Mouse (Mus musculus) midbrain, postnatal 0 days (tissue): ENCODE data around the gene Hexb. TPM values are rescaled to one million over a fixed set of nuclear protein-coding genes. Genes with fewer than 3 reads are reported as not detected.
A peak's percentile ranks its signal among the peaks of the same experiment; 100 is the strongest.

Experiments
- ATAC-seq: fragments of 200-750 bp; cut with Nextera tagmentation; 2 replicates; pipeline ENCODE4 v1.8.0; 2017; ENCODE audit warnings: moderate number of reproducible peaks, mild to moderate bottlenecking, moderate TSS enrichment, moderate library complexity; ENCODE audit not compliant: low FRiP score
- DNase-seq: peaks from one replicate; pipeline ENCODE4 v3.0.0-alpha.2; 2015; ENCODE audit warnings: low spot score
- H3K27ac ChIP-seq: fragments of 300-500 bp; sonication (generic); 2 replicates; pipeline ENCODE4 v1.5.1; 2014; ENCODE audit warnings: low read depth, mild to moderate bottlenecking, low read length, mixed read lengths
- H3K27me3 ChIP-seq: fragments of 300-500 bp; sonication (generic); 2 replicates; pipeline ENCODE4 v1.6.1; 2014; ENCODE audit warnings: low read length, control low read depth, mixed read lengths; ENCODE audit not compliant: insufficient read depth
- H3K36me3 ChIP-seq: fragments of 300-500 bp; sonication (generic); 2 replicates; pipeline ENCODE4 v1.6.1; 2014; ENCODE audit warnings: low read length, control low read depth, mixed read lengths; ENCODE audit not compliant: insufficient read depth
- H3K4me1 ChIP-seq: fragments of 300-500 bp; sonication (generic); 2 replicates; pipeline ENCODE4 v1.6.1; 2014; ENCODE audit warnings: mild to moderate bottlenecking, control low read depth, antibody characterized with exemption, low read length, mixed read lengths; ENCODE audit not compliant: insufficient read depth
- H3K4me2 ChIP-seq: fragments of 300-500 bp; sonication (generic); 2 replicates; pipeline ENCODE4 v1.6.1; 2014; ENCODE audit warnings: low read depth, mild to moderate bottlenecking, low read length, mixed read lengths; ENCODE audit not compliant: poor library complexity, severe bottlenecking
- H3K4me3 ChIP-seq: fragments of 300-500 bp; sonication (generic); 2 replicates; pipeline ENCODE4 v1.5.1; 2014; ENCODE audit warnings: low read depth, mild to moderate bottlenecking, low read length, moderate library complexity
- H3K9ac ChIP-seq: fragments of 300-500 bp; sonication (generic); replicated peaks from 2 replicates; pipeline ENCODE4 v1.6.1; 2014; ENCODE audit warnings: mild to moderate bottlenecking, low read length, moderate library complexity, mixed read lengths; ENCODE audit not compliant: poor library complexity, severe bottlenecking
- H3K9me3 ChIP-seq: fragments of 300-500 bp; sonication (generic); 2 replicates; pipeline ENCODE4 v1.6.1; 2016; ENCODE audit warnings: low read length, control low read depth
- CTCF ChIP-seq: IDR thresholded peaks from 2 replicates; pipeline ENCODE4 v1.5.1; 2016; ENCODE audit warnings: antibody characterized with exemption, mild to moderate bottlenecking
- WGBS: fragments of 180-500 bp; shearing (Covaris S2); extraction: QIAGEN DNeasy Blood & Tissue Kit; methylation state at CpG from one replicate; pipeline ENCODE4 v1.1.7; 2014; 5-methylcytosine and 5-hydroxymethylcytosine counted together
- polyA plus RNA-seq: library from polyadenylated mRNA; unstranded; fragments of >200 nt; fragmentation: Nextera tagmentation; extraction: Ambion mirVana; gene quantifications from 2 replicates; pipeline ENCODE4 v1.2.1, GENCODE M21; 2015
- total RNA-seq: library from RNA; depleted of rRNA; stranded (reverse); fragments of >200 nt; gene quantifications from 2 replicates; pipeline ENCODE4 v1.2.3, GENCODE M21; 2014

The Hexb gene
- total and polyA plus RNA-seq, 2 experiments from 2014 or later: 57.7 to 70.5 TPM

DNA sequence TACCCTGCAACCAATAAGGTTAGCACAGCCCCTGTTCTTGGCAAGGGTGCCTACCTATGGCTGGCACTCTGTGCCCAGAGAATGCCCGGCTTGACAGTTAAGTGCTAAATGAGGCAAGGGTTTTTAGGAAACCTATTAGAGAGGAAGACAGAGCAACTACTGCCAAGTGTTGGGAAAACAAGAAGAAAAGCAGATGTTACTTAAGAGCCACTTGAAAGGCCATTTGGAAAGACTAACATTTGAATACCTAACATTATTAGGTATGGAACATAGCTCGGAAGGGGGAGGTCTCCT lies 1.3 kb downstream of the Hexb start:
- TF ChIP-seq CTCF: no peak
- no peaks in the 10 kb centered on the region for H3K36me3 ChIP-seq
- ATAC-seq (no peak), DNase-seq (no peak)
- 84% methylated on average over 2 of the region's 2 CpGs for WGBS
- H3K9ac ChIP-seq: no peak overlapping the region
- H3K4me3 ChIP-seq: no peak overlapping the region
- no peaks in the 10 kb centered on the region for H3K27me3 ChIP-seq
- H3K27ac ChIP-seq: no peak overlapping the region
- no peaks in the 10 kb centered on the region for H3K9me3 ChIP-seq
- no peaks in the 10 kb centered on the region for H3K4me1 ChIP-seq
- H3K4me2 ChIP-seq: 0 out of 2 replicates have a peak overlapping the region, but pooled peaks have one; percentile 4

GRCm38 (mm10) chr13:97196186-97196924 lies 1.8 kb downstream of the Hexb start:
- Histone ChIP-seq H3K9ac (no peak overlapping the region), H3K27me3 (no peaks in the 10 kb centered on the region), H3K36me3 (no peaks in the 10 kb centered on the region), H3K4me2 (0 out of 2 replicates have a peak overlapping the region, but pooled peaks have one; percentile 4), H3K9me3 (no peaks in the 10 kb centered on the region), H3K27ac (no peak overlapping the region), H3K4me3 (no peak overlapping the region), H3K4me1 (no peaks in the 10 kb centered on the region)
- TF ChIP-seq CTCF: no peak
- 63% methylated on average over 12 of the region's 12 CpGs for WGBS
- ATAC-seq (no peak), DNase-seq (no peak)

GRCm38 (mm10) chr13:97193420-97193819 lies 4.7 kb downstream of the Hexb start:
- ATAC-seq: no peak
- Histone ChIP-seq H3K4me1 (no peaks in the 10 kb centered on the region), H3K27me3 (no peaks in the 10 kb centered on the region), H3K36me3 (no peaks in the 10 kb centered on the region), H3K27ac (no peak overlapping the region), H3K4me3 (no peak overlapping the region), H3K4me2 (no peak overlapping the region), H3K9me3 (no peaks in the 10 kb centered on the region), H3K9ac (no peak overlapping the region)
- WGBS: 50% methylated on average over 7 of the region's 7 CpGs
- no peak for TF ChIP-seq CTCF
- DNase-seq: peak; percentile 86

DNA sequence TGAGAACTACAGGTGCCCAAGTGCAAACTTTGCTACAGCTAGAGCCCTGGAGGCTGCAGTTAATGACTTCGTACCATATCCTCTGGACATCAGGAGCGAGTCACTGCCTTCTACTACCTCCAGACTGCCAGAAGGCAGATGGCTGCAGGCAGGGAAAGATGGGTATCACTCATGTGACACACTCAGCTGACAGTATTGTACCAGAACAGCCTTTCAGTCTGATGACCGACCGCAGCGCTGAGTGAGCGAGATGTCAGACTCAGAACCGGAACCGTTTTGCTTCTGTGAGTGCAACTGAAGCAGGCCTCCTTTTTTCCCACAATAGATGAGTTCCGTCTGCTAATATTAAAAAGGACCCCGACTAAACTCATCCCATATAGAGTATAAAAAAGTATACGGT lies 5.5 kb downstream of the Hexb start:
- Histone ChIP-seq H3K27me3 (no peaks in the 10 kb centered on the region), H3K4me3 (no peak overlapping the region), H3K4me1 (no peaks in the 10 kb centered on the region), H3K9ac (no peak overlapping the region), H3K27ac (no peak overlapping the region), H3K36me3 (no peaks in the 10 kb centered on the region), H3K4me2 (no peak overlapping the region), H3K9me3 (no peaks in the 10 kb centered on the region)
- DNase-seq: no peak
- no peak for TF ChIP-seq CTCF
- ATAC-seq: no peak
- WGBS: 90% methylated on average over 11 of the region's 11 CpGs

- Histone ChIP-seq H3K4me2 (no peak overlapping the region), H3K4me1 (no peaks in the 10 kb centered on the region), H3K36me3 (0 out of 2 replicates have a peak, but pooled peaks cover 10% of the 10 kb centered on the region), H3K9me3 (no peaks in the 10 kb centered on the region), H3K27me3 (no peaks in the 10 kb centered on the region), H3K4me3 (no peak overlapping the region), H3K9ac (no peak overlapping the region), H3K27ac (no peak overlapping the region)
- no peak for TF ChIP-seq CTCF
- ATAC-seq (no peak), DNase-seq (no peak)
- 87% methylated on average over 5 of the region's 5 CpGs for WGBS
Observed at GRCm38 (mm10) chr13:97187693-97188092, 10.5 kb downstream of the Hexb start.

DNA sequence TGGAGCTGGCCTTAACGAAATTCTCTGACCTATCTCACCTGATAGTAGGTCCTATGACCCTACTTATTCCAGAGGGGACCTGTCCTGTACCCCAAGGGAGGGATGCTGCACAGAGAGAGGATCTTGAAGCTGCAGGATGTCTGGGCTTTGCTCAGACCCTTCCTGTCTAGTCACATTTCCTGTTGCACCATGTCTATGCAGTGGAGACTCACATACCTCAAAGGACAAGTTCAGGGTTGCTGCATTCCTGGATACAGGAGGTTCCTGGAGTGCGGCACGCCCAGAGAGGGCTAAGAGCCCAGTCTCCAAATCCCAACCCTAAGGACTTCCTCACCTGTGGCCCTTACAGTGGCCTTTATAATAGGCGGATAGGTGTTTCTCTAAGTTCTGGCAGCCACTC lies 11.8 kb downstream of the Hexb start:
- ATAC-seq: no peak
- no peak overlapping the region for H3K4me3 ChIP-seq
- H3K27ac ChIP-seq: no peak overlapping the region
- no peaks in the 10 kb centered on the region for H3K27me3 ChIP-seq
- H3K9ac ChIP-seq: no peak overlapping the region
- no peak for TF ChIP-seq CTCF
- no peaks in the 10 kb centered on the region for H3K9me3 ChIP-seq
- no peaks in the 10 kb centered on the region for H3K4me1 ChIP-seq
- no peak overlapping the region for H3K4me2 ChIP-seq
- no peak for DNase-seq
- H3K36me3 ChIP-seq: peaks cover 10% of the 10 kb centered on the region; the same call in 1 of the 2 replicates
- WGBS: 89% methylated on average over 4 of the region's 4 CpGs
